Mouse (Mus musculus) thymus, adult 18-20 months (tissue): Measurements from ENCODE around the gene Eepd1.

Experiments
- DNase-seq, 2 experiments: peaks; one replicate each; pipeline ENCODE4 v3.0.0; 2022; ENCODE audit warnings: mixed read lengths in 2 of 2

Eepd1 gene

DNA sequence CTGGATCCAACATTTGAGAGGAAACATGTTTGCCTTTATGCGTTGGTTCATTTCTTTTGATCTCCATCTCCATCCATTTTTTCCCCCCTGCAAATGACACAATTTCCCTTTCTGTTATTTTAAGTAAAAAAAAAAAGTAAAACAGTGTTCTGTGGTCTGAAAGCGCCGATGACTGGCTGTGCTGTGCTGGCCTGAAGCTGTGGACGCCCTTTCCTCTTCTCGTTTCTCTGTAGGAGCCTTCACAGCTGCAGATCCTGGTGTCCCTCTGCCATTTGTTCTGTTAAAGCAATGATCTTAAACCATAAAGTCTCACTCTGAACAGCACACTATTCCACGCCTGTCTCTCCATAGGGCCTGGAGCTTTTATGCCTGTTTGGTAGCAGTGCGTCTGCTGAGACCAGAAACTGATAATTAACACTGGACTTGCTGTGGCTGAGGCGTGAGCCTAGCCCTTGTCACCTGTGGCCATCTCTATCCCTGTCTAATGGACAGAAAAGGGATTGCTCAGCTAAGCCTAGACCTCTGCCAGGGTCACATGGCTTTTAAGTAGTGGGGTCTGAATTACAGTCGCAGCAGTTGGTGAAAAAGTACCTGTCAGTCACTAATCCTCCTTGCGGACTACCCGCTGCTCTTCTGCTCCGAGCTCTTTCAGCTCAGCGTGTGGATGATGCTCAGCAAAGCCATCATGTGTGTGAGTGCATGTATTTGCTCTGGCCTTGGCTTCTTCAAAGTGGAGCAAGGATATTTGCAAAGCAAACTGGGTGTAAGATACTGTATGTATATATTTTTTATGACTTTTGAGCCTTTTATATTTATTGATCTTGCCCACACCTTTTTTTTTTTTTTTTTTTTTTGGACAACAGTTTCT lies 9.2 kb downstream of the Eepd1 start:
- DNase-seq = no peak

DNA sequence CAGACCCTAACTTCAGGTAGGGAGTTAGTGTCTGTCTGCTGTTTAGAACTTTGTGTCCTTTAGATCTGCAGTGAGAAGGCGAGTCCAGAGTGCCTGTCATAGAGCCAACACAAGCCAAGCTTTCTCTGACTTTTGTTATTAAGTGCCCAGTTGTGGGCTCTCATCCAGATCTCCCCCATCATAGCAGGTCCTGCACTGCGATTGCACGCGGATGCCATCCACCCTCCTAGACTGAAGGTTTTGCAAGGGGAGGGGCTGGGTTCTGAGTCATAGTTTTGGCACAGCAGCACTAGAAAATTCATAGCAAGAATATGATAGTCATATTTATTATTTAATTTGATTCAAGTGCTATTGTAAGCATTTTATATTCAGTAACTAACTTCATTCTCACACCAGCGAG lies 12.6 kb downstream of the Eepd1 start:
- DNase-seq = no peak

DNA sequence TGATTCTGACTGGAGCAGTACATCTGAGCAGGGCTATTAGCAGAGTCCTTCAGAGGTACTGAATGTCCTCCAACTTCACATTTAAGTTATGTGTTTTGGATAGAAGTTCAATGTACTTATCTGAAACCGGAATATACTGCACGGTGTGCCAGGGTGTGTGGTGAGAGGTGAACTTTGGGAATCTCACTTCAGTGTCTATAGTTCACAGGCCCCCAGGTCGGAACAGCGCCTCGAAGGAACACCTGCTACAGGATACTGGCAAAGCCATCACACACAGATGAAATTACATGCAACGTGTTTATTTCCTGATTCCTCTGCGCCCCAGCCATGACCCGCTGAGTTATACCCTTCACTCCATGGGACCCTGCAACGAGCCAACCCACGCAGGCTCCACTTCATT lies 14.3 kb downstream of the Eepd1 start:
- no peak for DNase-seq

DNA sequence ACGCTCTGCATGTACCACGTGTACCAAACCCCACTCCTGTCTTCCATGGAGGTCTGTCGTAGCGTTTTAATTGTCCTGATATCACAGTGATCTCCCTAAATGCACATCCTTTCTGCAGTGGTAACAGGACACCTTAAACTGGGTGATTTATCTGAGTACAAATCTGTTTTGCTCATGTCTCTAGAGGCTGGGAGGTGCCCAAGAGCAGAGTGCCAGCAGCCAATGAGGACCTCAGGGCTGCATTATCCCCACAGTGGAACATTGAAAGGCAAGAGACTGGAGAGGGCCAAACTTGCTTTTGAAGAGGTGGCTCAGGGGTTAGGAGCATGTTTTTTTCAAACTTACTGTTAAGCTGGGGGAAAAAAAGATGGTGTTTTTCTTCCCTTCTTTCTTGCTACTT lies 14.8 kb downstream of the Eepd1 start:
- DNase-seq = no peak

DNA sequence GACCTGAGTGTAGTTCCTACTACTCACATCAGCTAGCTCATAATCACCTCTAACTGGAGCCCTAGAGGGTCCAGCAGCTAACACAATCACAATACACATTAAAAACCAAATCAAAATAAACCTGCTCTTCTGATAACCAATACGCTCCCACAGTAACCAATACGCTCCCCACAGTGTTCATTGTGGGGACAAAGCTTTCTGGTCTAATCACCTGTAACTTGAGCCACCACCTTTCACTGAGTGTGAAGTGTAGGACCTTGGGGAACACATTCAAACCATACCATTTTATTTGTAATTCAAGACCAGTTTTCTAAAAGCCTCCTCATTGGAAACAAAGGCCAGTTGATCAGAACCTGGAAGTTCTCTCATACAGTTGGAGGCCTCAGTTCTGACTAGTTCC lies 15.4 kb downstream of the Eepd1 start:
- no peak for DNase-seq

DNA sequence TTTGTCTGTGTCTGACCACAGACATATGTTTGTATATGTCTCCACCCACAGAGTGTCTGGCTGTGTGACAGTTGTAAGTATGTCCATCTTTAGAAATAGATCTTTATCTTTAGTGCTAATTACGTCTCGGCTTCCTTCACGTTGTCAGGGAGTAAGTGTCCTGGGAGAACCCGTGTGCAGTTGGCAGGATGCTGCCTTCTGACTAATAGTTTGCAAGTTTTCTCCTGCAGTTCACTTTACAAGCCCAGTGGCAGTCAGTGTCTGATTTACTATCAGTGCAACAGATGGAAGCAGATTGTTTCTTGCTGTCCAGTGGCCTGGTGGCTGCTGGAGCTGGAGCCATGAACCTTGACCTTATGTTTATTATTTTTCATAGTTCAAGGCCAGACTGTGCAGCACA lies 17.4 kb downstream of the Eepd1 start:
- DNase-seq = no peak

DNA sequence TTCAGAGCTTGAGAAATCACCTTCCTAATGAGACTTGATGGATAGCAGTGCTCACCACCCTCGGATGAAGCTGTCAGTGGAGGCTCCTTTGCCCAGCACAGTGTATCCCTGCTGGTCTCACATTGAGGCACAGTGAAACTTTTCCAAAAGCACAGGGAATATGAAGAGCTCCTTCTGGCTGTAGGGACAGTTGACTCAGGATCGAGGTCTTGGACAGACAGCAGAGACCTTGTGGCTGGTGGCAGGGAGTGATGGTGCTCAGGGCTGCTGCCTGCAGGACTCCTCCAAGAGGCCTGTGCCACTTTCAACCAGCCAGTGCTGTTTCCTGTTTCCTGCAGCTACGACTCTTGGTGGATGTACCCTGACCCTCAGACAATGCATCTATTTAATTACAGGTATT lies 18.0 kb downstream of the Eepd1 start:
- no peak for DNase-seq

DNA sequence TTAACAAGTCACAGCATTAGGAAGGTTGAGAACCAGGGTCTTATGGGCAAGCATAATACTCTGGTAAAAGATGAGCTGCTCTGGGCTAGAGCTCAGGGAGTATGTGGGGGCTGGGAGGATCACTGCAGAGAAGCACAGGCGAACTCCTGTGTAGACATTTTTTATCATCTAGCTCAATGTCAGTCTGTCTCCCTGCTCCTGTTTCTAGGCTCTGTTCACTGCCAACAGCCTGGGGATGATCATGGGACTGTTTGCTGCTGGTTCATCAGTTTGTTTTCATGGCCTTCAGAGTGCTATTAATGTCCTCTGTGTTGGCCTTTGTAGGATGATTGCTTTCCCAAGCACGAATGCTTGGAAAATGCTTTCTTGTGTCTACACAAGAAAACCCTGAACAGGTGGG lies 18.7 kb downstream of the Eepd1 start:
- DNase-seq = no peak

DNA sequence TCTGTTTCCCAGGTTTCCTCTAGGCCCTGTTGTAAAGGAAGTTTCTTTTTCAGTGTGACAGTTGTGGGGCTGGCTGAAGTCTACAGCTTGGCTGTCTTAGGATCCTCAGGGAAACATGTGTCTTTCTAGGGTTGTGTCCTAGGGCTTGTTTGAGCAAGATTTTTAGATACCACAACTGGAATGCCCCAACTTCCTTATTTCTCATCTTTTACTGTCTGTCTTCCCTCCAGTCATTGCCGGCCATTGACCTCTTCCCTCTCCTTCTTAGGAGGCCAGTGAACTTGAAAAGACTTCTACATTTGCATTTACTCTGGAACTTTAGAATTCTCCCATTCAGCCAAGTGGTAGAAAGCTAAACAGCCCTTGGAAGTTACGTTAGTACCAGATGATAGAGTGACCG lies 27.5 kb downstream of the Eepd1 start:
- DNase-seq = no peak

DNA sequence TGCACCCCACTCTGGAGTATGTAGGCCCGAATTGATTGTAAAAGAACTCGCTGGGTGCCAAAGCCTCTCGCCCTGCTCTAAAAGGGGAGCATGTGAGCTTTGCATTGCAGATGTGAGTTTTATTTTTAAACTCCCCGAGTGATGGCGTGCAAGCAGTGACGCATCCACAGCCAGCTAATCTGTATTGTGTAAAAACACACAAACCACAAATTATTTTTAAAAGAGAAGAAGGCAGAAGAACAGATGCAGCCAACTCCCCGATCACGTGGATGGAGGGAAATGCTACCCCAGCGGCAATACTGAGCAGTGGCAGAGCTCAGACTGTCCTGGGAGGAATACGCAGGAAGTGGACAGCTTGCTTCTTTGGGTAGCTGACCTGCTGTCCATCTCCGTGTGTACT lies 29.2 kb downstream of the Eepd1 start:
- no peak for DNase-seq

DNA sequence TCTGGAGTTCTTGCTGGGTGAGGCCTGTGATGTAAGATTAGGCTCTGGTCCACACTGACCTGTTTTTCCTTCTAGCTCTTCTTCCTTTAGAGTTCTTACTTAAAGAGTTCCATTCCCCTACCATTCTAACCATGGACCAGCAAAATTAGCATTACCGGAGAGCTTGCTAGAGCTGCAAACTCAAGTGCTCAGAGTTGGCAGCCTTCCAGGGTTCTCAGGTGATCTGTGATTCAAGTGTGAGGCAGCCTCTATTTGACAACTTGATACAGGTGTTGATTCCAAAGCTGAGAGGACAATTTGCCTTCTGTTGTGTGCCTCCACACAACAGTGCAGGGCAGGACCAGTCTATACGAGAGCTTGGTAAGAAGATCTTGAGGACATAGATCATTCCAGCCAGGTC lies 31.7 kb downstream of the Eepd1 start:
- DNase-seq = no peak

DNA sequence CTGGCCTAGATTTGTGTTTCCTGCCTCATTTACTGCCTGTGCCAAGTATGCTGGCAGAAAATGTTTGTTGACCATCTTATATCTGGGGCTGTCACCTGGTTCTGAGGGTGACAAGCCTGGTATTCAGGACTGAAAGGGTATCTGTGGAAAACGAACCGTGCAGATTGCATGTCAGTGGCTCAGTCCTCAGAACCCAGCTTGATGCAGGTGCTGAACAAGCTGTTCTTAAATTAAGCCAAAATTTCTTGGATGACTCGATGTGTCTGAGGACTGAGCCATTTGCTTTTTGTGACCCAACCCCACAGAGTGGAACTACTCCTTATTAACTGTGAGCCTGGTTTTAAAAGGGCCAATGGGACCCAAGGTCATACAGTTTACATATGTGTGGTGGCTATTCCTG lies 32.2 kb downstream of the Eepd1 start:
- DNase-seq = no peak

DNA sequence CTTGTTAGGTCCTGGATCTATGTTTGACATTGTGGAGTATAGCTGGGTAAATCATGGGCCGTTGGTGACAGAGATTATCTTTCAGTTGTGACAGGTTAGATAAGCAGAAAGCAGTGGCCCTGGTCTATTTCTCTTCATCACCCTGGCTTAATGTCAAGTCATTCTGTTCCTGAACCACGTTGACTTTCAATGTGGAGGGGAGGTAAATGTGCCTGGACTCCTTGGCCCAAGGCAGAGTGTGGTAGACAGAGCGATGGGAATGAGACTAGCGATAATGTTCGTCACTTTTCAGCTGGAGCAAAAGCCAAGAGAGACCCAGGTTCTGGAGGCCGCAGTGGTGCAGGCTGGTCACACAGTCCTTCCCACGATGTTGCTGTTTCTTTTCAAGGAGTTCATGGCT lies 35.3 kb downstream of the Eepd1 start:
- no peak for DNase-seq

DNA sequence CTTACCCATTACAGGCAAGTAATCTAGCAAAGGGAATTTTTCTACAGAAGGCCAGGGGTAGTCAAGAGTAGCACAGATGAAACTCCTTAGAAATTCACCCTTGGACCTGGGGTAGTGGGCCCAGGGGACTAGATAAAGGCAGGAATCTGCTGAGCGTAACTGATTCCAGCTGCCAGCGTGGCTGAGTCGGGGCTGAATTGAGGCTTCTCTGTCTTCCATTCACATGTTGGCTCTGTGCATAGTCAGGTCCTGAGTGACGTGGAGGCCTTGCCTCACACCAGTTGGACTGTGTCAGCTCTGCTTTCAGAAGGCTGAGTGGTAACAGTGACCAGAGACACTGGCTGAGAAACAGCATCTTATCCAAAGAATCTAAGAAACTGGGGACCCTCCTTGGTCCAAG lies 36.6 kb downstream of the Eepd1 start:
- DNase-seq = no peak

DNA sequence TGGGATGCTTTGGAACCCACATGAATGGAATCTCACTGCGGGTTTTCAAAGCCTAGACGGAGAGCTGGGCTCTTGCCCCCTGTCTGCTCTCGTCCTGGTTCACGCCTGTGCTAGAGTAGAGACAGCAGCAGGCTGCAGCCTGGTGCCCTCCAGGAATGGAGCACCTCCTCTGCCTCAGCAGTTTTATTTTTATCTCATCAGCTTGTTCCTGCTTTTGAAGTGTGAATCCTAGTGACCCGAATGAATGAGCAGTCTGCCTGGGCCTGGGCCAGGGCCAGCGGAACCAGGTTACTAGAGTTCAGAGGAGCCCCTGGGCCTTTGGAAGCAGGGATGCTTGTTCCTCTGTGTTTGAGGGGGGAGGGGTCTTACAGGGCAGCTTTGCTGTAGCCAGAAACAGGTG lies 37.8 kb downstream of the Eepd1 start:
- DNase-seq = no peak

DNA sequence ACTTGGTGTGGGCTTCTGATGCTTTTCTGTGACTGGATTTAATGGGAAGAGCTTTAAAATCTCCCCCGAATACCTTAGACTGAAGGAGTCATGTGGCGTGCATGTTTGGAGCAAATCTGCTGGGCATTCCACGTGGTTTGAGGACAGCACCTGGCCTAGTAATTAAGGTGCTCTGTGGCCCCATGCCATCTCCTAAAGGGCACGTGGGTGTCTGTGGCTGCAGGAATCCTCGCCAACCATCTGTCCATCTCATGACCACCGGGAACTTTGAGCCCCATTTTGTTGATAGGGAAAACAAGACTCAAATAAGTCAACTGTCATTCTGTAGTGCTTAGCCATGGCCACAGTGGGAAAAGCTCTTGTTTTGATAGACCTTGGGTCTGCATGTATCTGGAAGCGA lies 39.5 kb downstream of the Eepd1 start:
- no peak for DNase-seq

DNA sequence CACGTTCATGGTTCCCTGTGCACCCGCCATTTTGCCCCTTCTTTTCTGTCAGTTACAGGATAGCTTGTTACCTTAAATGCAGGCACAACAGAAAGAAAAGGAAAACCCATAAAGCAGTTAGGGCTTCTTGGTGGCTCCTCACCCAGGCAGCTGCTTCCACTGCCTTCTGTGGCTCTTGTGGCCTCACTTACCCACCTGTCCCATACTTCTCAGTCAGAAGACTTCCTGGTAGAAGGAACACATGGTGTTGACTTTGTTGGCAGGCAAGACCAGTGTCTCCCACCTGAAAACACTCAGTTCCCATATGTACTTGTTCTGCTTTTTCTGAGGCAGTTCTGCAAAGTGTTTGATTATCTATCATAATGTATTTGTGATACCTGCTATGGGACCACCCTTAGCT lies 40.5 kb downstream of the Eepd1 start:
- no peak for DNase-seq

DNA sequence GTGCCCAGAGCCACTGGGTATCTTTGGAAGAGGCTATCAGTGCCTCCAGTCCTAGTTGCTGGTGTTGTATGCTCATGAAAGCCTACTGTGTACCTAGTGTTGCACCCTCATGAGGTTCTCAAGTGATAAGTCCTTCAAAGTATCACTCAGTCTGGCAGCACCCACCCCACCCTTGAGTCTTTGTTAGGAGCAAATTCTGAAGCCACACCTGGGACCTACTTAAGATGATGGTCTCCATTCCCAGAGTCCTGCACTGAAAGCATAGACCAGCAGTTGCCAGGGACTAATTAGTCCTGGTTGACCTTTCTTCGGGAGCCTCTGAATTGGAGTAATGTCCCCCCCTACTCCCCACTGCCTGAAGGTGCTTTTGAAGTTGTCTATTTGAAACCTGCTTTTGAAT lies 45.2 kb downstream of the Eepd1 start:
- no peak for DNase-seq

DNA sequence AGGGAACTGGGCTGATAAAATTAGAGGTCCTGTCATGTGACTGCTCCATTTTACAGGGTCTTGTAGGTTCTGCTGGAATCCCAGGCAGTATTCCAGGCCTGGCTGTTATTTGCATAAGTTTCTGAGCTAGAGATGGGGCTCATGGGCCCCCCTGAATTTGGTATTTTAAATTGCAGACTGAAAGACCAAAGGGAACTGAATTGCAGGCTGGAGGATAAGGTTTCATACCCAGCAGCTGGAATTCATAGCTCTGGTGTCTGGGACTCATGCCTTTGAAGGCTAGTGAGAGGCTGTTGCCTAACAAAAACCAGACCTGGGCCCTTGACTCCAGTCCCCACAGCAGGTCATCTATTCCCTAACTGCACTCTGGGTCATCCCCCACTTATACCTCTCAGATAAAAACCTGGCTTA lies 45.6 kb downstream of the Eepd1 start:
- no peak for DNase-seq

DNA sequence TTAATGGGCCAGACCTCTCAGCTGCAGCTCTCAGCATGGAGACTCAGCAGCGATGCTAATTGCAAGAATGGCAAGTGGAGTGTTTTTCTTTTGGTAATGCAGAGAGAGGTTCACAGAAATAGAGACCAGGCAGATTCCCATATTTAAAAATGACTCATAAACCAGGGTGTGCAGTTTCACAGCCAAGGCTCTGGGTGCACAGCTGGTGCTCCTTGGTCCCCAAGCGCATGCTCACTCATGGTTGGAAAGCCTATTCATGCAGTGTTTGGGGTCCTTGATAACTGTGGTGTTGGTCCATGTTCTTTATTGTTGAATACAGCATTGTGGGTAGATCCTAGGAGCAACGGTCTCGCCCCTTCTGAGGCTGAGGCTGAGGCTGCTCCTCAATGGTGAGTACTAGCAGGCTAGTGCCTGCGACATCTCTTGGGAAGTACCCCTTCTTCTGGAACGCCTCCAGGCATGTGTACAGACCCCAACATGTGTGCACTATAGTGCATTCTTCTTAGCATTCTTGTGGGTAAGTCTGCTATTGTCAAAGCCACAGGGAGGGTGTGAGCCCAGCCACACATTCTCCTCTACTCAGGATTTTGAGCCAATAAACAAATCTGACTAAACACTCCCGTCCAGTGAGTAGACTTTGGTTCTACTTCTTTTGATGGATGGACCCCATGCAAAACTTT lies 46.2 kb downstream of the Eepd1 start:
- DNase-seq = no peak

DNA sequence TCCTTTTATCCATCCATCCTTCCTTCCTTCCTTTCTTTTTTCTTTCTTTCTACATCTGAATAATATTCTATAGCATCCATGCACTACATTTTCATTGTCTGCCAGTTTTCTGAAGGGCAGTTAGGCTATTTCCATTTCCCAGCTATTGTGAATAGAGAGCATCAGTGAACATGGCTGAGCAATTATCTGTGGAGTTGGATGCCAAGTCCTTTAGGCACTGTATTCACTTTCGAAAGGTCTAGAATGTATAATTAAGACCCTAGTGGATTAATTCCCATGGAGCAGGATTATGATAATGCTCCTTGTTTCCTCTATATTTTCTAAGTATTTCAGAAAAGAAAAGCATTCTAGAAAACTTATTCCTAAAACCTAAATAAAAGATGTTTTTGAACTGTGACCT lies 50.3 kb downstream of the Eepd1 start:
- no peak for DNase-seq

DNA sequence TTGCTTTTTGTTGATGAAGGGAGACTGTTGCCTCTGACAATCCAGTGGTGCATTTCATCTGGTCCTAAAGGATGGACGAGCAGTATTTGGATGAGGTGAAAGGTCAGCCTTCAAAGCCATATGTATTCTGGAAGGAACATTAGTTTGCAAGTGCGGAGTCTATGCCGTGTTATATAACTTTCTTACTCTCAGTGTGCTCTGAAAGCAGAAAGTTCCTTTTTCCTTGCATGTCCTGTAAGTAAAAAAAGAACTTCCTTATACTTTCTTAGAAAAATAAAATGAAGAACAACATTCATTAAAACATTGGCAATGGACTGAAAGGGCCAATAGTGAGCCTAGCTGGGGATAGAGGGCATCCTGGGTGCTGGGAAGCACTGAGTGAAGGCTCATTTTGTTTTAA lies 50.8 kb downstream of the Eepd1 start:
- DNase-seq = no peak

DNA sequence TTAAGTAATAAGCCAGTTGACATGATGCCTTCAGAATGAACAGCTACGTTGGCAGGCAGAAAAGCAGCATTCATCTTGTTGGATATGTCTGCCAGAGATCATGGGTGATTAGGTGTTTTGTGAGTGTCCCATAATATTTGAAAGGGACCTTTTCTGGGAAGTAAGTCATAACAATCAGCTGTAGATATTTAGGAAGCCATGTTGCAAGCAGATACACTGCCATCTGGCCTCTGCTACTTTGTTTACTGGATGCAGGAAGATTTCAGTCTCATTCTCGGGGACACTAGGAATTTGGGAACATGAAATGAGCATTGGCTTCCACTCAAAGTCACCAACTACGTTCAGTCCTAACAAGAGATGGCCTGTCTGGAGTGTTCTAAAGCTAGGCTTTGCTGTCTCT lies 54.1 kb downstream of the Eepd1 start:
- DNase-seq = no peak

DNA sequence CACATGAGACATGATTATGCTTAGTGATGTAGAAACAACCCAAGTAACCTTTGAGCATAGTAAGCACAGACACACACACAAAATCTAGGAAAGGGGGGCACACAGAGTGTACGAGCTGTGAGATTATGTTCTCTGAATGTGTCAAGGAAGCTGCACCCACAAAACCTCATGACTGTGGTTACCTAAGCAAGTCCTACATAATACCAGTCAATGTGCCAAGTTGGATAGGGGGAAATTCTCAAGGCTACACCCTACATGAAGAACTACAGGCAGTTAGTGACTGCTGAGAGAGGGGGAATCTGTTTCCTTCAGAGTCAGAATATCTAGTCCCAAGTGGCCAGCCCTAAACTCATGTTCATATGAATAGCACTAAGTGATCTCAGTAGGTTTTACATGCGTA lies 58.1 kb downstream of the Eepd1 start:
- no peak for DNase-seq

DNA sequence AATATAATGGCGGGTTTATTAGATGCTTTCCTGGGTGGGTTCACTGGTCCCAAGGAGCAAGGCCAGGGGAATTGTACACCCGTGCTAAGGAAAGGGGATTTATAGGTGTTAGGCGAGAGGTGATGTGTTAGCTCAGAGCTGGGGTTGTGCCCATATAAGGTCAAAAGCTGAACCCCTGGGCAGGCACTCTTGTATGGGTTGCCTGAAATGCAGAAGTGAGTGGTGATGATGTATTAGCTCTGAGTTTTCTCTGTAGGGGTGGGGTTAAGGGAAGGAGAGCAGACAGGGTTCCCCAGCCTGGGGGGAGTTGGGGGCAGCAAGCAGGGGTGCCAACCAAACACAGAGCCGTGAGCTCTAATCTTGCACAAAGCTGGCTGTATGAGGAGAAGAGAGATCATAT lies 60.0 kb downstream of the Eepd1 start:
- DNase-seq = no peak
